Mouse (Mus musculus) right cerebral cortex, postnatal 10 days (tissue): Measurements from ENCODE around the gene Ankrd33b.

Experiments used
- DNase-seq, 2 experiments: peaks; one replicate each; pipeline ENCODE4 v3.0.0; 2021; ENCODE audit warnings: low spot score in 2 of 2

Gene Ankrd33b

DNA sequence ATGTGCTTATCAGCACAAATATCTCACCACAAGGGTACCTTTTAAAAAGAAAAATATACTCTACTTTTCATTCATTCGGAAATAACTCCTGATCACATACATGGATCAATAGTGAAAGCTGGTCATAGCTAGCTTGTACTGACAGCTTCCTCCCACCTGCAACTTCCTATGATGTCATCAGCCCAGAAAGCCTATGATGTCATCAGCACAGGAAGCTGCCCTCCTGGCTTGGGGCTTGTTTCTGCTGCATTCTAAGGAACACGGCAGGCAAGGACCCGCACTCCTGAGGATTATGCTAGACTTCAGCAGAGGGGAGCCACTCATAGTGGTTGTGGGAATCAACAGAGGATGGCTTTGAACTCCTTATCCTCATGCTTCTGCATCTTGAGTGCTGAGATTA lies 63.2 kb downstream of the Ankrd33b start:
- no peak for DNase-seq

DNA sequence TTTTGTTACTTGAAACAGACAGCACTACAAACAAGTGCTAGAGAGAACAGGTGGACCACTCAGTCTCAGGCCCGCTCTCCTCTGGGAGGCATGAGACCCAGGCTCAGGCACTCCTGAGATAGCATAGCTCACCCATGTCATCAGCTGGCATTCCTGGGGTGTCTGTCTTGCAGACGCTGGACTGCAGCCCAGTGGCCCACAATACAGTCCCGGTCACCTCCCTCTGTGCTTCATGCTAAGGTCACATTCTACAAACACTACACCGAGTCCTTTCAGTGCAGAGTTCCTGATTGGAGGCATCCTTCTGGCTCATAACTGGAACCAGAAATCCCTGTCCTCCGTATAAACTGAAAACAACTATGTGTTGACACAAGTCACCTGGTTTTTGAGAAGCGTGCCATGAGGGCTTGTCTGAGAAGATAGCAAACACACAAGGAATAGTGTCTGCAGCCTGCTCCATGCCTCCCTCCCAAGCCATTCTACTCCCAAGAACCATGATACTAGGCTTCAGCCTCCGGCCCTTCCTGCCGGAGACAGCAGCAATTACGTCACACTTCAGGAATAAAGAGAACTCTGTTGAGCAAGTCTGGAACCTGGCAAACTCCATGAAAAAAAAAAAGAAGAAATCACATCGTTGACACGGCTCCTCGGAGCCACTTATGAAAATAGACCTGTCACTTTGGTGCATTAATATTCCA lies 65.1 kb downstream of the Ankrd33b start:
- no peak for DNase-seq

- peak in 1 of 2 experiments; percentile 52 for DNase-seq
Measured at GRCm38 (mm10) chr15:31299258-31299917, 68.1 kb downstream of the Ankrd33b start.

DNA sequence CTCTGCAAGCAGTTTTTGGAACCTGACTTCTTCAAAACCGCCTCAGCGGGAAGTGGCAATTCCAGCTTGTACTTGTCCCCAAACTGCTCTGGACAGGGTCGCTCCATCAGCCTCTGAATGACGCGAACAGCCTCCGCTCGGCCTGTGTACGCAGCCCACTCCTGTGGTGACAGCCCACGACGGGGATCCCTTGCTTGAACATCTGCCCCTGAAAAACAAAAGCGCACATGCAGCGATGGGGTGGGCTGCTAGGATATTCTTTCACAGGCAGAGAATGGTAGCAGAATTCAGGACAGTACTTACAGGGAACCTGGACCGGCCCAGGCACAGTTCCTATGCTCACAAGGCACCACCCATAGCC lies 69.8 kb downstream of the Ankrd33b start:
- no peak for DNase-seq

DNA sequence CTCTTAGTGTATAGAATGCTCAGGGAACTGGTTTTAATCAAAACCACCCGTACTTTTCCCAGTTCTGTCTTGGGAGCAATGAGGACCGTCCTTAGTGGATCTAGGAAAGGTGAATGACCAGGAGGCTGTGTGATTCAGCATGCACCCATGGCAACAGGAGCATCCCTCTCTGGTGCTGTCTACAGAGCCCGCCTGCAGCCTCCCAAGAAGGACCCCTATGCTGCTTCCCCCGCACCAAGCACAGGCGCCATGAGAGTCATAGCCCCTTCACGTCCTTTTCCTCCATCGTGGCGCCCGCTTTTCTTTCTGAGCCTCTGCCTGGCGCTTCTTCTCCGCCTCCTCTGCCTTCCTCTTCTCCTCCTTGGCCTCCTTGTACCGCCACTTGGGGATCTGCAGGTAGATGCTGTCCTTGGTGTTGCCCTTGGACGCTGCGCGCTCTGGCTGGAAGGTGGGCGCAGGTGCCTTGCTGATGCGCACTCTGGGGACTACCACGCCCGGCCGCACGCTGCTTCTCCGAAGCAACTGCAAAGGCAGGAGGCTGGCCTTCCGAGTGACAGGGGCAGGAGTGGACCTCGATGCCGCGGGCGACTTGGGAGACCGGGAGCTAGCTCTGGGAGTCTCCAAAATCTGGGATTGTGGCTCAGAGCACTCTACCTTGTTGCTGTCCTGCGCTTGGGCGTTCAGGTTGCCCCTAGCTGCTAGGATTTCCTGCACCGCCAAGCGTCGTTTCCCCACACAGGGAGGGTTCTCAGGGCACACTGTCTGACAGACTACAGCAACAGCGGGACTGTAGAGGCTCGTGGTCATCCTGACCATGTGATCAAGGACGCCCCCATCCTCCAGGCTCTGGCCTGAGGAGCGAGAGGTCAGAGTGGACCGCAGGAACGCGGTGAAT lies 70.4 kb downstream of the Ankrd33b start:
- DNase-seq: no peak

DNA sequence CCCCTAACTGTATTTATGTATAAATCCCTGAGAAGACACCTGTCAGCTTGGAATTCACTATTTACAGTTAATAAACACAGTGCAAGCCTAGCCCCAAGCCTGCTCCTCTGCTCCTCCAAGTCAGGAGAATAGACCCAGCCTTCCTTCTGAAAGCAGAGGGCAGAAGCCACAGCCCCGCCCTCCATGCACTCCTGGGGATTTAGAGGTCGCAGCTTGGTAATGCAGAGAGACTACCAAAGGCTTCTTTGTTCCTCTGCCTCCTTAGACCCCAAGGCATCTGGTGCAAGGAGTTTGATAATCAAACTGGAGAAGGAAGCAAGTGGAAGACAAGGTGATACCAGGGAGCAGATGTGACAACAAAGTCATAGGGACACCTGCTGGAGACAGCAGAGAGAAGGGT lies 73.2 kb downstream of the Ankrd33b start:
- DNase-seq: no peak

DNA sequence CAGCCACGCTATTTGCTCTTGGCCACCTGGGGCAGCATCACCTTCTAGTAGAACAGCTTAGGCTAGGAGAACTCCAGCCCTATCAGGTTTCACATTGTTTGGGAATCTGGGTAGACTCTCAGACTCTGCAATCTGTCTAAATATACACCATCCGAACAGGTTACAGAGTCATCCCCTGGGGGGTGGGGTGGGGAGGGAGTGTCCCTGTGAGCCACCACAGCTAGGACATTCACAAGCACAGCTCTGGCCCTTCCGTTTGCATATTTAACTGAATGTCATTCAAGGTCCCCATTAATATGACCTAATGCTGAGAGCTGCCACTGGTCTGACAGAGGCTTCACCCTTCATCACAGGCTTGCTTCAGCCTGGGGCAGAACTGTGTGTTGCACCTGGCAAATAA lies 74.9 kb downstream of the Ankrd33b start:
- DNase-seq: no peak

- DNase-seq: no peak
Measured at GRCm38 (mm10) chr15:31285695-31286094, 81.8 kb downstream of the Ankrd33b start.

- DNase-seq: peak in 1 of 2 experiments; percentile 59
Measured at GRCm38 (mm10) chr15:31284922-31285631, 82.4 kb downstream of the Ankrd33b start.

GRCm38 (mm10) chr15:31284142-31284541 lies 83.4 kb downstream of the Ankrd33b start:
- DNase-seq: no peak

DNA sequence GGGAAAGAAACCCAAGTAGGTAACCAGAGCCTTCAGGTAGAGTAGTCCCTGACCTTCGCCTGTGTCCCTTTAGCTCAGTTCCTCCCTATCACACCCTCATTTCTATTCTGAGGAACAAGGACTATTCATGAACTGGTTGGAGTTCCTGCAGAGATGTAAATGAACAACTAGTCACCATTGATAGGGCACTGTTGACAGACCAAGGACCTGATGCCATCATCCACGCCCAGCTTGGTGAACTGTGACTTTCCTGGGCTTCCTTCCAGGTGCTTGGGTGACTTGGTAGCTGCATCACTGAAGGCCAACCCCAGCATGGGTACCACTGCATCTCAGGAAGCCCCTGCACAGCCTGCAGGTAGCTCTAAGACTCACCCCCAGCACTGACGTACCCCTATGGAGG lies 85.2 kb downstream of the Ankrd33b start:
- no peak for DNase-seq

GRCm38 (mm10) chr15:31281830-31282229 lies 85.7 kb downstream of the Ankrd33b start:
- DNase-seq: no peak

GRCm38 (mm10) chr15:31280683-31281082 lies 86.8 kb downstream of the Ankrd33b start:
- no peak for DNase-seq

- DNase-seq: no peak
Measured at GRCm38 (mm10) chr15:31280059-31280458, 87.5 kb downstream of the Ankrd33b start.

DNA sequence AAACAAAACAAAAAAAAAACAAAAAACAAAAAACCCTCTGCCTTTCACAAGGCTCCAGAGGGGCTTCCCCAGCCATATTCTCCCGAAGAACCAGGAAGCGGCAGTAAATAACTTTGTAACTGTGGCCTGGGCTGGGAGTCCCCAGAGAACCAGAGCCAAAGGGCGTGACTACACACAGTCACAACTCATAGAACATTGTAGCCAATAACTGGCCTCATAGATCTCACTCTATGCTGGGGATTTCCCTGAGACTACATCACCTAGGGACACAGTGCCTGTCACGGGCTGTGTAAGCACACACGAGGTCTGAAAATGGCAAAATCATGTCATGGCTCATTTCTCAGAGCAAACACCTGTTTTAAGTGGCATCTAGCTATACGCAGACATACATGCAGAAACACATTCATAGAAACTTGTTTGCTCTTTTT lies 87.9 kb downstream of the Ankrd33b start:
- DNase-seq: no peak

DNA sequence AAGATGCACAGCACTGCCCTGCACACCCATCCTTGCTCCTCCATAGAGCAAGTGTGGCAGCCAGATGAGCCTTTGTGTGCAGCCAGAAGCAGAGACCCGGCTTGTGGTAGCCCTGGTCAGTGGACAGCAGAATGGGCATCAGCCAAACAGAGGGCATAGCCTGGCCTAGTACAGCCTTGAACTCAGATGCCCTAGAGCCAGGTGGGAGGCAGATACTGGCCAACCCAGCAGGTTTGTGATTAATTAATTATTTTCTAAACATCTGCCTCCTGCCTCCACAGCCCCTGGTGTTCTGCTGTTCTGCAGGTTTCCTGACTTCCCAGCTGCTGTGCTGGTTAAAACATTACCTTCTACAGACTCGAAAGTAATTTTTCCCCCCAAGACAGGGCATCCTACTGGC lies 88.4 kb downstream of the Ankrd33b start:
- no peak for DNase-seq

GRCm38 (mm10) chr15:31278090-31278489 lies 89.4 kb downstream of the Ankrd33b start:
- no peak for DNase-seq

DNA sequence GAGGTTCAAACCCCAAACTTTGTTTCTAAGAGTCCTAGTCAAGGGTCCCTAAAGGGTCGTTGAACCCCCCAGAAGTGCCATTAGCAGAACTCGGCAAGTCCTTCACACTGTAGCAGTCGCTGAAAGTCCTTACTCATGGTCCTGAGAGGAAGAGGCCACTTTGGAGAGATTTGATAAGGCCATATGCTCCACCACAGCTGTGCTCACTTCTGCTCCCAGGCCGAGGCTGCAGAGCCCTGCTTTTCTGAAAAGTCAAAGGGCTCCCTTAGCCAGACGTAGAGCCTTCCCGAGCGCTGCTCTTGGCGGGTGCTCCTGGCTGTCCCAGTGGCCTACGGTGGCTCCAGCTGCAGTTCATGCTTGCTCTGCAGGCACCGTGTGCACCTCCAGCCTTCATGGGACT lies 94.0 kb downstream of the Ankrd33b start:
- DNase-seq: no peak

DNA sequence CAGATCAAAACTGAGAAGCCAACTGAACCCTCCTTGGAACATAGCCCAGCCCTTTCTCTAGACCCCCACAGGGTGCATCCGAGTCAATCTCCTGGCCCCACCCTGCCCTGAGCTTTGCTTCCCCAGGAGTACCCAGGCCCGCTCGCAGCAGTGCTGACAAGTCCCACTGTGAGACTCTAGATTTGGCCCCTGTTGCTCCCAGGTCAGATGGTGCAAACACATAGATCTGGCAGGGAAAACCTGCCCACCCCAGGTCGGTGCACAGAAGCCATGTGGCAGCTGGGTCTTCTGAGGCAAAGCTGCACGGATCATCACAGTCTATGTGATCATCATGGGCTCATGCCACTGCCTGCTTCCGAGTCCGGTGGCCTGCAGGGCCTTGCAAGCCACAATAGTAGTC lies 94.8 kb downstream of the Ankrd33b start:
- DNase-seq: no peak

GRCm38 (mm10) chr15:31269558-31269957 lies 98.0 kb downstream of the Ankrd33b start:
- DNase-seq: no peak

- DNase-seq: no peak
Measured at GRCm38 (mm10) chr15:31268148-31268547, 99.4 kb downstream of the Ankrd33b start.

GRCm38 (mm10) chr15:31265845-31266244 lies 101.7 kb downstream of the Ankrd33b start:
- DNase-seq: no peak
